Mouse (Mus musculus): Measurements from ENCODE around the gene Soat1.

DNA sequence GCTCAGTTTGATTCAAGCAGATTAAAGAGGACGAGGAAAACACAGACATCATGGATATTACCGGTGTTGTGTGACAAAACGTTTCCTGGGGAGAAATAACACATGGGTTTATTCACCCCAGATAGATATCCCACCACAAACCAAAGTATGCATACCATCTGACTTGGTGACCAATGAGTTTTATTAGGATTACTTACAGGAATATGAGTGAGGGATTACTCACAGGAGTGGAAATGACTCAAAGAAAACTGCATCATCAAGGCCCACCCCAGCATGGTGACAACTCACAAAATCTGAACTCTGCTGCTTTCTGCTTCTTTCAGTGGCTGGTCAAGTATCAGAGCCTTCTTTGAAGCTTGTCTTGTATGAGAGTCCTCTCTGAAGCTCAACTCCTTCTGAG lies 33.6 kb upstream of the Soat1 start:
- no peak for TF ChIP-seq POLR2A (IDR thresholded peaks at IDR 0.05; ENCODE audit: borderline replicate concordance, extremely low read depth, low read depth, low read length)
- TF ChIP-seq CTCF (IDR thresholded peaks at IDR 0.05; ENCODE audit: insufficient read depth, low read length), result no peak
